Mouse (Mus musculus) brain, adult 2 months (tissue): Measurements from ENCODE around the gene Calm3.
A peak's percentile ranks its signal among the peaks of the same experiment; 100 is the strongest.
"Not testable (repeated sequence)": the region's sequence is repeated elsewhere in the genome, so short reads cannot be mapped to it uniquely, and the experiment has no call there.

Source experiments
- DNase-seq: peaks from one replicate; pipeline ENCODE4 v3.0.0; 2011; ENCODE audit warnings: low read depth, low spot score

The Calm3 gene

DNA sequence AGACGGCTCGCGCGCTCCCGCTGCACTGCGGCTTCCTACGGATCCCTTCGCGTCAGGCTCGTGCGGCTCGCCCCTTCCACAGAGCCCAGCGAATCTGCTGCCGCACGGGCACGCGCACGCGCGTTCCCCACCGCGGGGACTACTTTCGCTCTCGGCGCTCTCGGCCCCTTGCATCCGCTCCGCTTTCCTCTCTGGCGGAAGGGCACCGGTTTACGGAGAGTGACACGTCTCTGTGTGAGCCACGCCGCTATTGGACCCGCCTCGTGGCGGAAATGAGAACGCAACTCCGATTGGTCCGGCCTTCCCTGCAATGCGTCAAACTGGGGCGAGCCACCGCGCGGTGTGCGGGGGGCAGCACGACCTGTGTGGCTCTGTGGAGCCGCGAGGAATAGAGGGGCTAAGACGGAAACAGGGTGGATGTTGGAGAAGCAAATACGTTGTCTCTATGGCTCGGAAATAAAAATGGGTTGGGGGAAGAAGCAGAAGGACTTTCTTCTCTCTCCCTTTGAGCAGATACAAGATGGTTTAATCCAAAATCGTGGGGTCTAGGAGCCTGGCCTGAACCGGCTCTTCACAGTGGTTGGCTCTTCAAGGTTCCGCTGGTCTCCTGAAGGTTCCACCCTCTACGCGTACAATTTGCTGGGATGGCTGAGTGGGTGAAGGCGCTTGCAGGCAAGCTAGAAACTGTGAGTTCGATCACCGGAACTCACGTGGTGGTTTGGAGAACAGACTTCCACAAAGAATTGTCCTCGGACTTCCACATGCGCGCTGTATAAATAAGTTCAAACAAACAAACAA, at the start of gene Calm3:
TSS of gene Calm3 (minus strand) at position 78 of the 798 bp plus-strand sequence.
- peak; percentile 100 for DNase-seq

DNA sequence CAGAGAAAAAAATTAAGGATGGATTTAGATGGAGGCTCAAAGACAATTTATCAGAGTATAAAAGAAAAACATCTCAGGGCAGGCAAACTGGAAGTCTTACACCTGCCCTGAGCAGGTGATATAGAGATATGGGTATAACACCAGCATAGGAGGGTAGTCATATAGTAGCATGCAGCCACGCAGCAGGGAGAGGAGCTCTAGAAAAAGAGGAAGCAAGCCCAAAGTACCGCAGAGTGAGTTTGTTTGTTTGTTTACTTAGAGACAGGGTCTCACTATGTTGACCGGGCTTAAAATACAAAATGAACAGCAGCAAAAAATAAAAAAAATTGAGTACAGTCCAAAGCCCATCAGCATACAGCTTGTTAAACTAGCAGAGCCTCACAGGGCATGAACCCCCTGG, 47.2 kb upstream of the Calm3 start:
- no peak for DNase-seq

DNA sequence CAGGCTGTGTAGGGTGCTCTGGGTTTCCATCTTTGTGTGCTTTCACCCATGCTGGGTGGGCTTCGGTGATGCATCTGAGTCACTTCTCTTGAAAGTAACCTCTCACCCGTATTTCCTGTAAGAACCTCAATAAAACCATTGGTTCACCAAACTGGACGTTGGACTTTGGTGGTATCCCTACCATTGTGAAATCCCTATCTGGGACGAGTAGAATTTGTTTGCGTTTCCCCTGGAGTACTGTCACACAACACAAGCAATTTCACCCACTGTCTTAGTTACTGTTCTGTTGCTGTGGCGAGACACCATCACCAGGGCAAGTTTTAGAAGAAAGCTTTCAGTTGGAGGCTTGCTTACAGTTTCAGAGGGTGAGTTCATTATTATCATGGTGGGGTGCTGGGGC, 44.5 kb upstream of the Calm3 start:
- no peak for DNase-seq

DNA sequence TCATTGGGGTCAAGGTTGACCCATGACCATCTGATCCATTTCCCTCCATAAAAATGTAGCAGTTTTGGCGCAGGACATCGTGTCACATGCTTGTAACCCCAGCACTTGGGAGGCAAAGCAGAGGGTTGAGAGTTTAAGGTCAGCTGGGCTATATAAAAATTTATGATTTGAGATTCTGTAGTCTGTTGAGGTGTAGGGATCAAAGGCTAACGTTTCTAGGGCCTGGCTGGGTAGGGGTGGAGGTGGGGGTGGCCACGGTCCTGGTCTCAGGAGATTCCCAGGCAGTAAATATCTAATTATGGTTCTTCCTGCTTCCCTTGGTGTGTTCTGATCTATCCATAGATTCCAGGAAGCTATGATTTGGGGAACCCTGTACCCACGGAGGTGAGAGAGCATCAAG, 37.8 kb upstream of the Calm3 start:
- no peak for DNase-seq

GRCm38 (mm10) chr7:16959539-16960187, 35.7 kb upstream of the Calm3 start, which contains the start of gene Pnmal1:
Gene Pnmal1, plus strand, starts transcription at chr7:16959679.
- DNase-seq = peak; percentile 99

DNA sequence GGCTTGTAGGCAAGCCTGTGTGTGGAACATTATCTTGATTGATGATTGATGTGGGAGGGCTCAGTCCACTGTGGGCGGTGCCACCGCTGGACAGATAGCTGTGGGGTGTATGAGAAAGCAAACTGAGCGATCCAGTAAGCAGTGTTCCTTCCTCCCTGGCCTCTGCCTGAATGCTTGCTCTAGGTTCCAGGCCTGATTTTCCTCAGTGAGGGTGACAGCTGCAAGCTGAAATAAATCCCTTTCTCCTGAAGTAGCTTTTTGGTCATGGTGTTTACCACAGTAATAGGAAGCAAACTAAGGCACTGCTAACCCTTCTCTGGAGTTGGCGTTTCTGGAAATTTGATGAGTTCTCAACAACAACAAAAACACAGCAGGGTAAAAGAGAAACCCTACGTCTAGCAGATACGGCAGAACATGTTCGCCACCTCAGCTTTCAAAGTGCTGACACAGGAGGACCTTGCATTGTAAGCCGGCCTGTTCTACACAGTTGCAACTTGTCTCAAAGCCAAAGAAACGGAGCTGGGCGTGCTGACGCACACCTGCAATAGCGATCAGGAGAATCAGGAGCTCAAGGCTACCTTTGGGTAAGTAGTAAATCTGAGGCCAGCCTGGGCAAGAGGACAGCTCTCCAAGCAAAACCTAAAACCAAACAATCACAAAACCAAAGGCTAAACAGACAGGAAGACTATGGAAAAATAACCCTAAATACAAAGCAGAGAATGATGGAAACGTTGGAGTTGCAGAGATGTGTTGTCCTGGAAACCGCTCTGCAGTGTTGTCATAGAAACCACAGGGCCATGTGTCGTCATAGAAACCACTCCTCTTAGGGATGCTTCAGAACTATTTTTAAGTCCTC, 32.7 kb upstream of the Calm3 start:
- peak; percentile 94 for DNase-seq

DNA sequence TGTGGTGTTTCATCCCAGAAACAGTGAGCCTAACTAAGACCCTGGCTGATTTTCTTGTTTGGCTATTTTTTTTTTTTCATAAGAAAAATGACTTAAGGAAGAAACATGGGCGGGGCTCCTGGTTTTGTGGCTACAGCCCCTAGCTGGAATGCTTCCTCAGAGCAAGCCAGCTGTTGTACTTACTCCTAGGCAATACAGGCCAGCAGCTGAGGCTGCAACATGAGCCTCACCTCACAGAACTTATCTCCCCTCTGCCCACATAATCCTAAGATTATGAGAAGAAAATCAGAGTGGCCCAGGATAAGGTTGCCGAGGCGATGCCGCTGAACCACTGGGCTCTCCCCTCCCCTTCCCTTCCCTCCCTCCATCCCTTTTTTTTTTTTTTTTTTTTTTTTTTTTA, 31.8 kb upstream of the Calm3 start:
- no peak for DNase-seq

- DNase-seq = not testable (repeated sequence)
Measured at GRCm38 (mm10) chr7:16953776-16954175, 29.9 kb upstream of the Calm3 start.

- DNase-seq = peak; percentile 94
Measured at GRCm38 (mm10) chr7:16950861-16951635, 27.1 kb upstream of the Calm3 start.

DNA sequence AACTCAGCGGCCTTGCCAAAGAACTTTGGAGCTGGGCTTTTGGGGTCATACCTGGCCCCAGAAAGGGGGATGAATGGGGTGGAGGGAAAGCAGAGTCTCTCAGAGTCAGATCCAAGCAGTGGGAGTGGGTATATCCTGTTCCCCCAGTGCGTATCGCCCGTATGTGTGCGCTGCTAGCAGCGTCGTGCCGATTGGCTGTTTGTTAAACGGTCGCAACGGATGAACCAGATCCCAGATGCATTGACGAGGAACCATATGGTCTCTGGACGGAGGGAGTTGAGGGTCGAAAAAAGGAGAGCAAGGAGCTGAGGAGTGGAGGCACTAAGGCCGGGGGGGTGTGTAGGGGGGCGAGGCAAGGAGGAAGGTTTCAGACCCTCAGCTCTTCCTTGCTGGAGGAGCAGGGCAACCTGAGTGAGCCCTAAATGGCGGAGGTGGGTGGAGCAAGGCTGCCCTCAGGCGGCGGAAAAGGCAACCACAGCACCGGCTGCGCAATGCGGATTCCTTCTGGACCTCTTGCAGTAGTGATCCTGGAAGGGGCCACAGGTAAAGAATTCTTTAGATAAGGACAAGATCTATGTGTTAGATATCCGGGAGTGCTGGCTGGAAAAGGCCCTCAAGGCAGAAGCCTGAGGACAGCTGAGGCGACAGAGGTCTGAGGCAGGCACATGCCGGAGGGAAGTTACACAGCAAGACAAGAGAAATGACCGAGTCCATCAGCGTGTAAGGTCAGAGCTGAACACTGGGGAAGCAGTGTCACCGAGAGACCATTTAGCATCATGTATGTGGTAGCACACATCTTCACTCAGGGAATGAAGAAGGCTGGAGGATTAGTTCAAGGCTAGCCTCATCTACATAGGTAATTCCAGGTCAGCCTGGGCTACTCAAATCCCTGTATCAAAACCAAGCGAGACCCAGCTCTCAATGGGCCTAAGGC, 26.3 kb upstream of the Calm3 start:
- peak; percentile 94 for DNase-seq

GRCm38 (mm10) chr7:16948923-16949458, 25.1 kb upstream of the Calm3 start:
- peak; percentile 65 for DNase-seq

DNA sequence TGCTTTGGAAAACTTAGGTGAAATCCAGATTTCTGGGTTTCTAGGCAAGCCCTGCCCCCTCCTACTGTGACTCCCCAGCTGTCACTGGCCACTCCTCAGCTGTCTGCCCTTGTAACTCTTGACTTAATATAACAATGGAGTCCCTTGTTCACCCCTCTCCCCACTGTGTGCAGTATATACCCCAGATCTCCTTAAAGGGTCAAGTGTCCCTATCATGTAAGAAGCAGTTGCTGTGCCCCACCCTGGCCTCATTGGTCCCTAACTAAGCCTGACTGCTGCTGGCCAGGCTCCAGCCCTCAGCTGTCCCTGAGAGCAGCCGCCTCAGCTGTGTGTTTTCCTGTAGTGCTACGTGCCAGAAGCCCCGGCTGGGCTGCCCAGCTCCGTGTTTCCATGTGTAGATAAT, 24.0 kb upstream of the Calm3 start:
- DNase-seq = peak; percentile 53

DNA sequence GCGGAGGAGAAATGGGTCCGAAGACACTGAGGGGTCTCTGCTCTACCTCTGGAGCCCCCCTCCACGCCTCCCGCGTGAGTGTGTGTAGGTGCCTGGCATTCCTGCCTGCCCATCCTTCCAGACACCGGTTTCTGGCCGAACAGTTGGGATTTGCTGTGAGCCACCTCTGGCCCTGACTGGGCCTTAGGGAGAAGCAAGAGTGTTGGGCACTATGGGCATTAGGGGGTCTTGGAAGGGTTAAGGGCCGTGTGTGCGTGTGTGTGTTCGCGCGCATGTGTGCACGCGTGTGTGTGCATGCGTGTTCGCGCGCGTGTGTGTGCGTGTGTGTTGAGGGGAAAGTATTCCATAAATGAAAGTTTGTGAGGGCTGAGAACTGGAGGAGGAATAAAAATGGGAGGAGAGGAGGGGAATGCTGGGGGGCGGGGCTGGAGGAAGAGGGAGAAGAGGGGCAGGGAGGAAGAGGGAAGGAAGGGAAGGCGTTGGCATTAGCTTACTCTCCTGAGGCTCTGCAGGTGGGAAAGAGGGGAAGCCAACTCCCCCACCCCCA, 23.5 kb upstream of the Calm3 start:
- DNase-seq = peak; percentile 66

GRCm38 (mm10) chr7:16946441-16947348, 22.8 kb upstream of the Calm3 start:
- DNase-seq = peak; percentile 79

GRCm38 (mm10) chr7:16945419-16945818, 21.5 kb upstream of the Calm3 start:
- peak; percentile 70 for DNase-seq

DNA sequence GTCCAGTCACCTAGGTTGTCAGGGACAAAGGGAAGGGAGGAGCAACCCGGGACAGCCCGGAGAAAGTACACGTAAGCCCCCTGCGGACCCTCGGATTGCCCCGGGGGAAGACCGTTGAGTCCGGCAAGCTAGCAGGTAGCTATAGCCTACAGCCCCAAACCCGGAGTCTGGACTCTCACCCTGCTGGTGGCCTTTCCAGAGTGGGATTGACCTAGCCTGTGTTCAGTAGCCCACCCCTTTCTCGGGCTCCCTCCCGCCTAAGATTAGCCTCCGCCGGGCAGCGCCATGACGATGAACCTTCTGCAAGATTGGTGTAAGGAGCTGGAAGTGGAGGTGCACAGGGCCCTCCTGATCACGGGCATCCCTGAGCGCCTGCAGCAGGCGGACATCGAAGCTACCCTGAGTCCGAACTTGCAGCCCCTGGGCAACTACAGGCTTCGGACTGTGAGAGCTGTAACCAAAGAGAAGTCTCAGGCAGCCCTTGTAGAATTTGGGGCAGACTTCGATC, 20.9 kb upstream of the Calm3 start:
- DNase-seq = peak; percentile 60

GRCm38 (mm10) chr7:16944061-16944807, 20.3 kb upstream of the Calm3 start, which contains the start of gene Pnmal2:
Gene Pnmal2, plus strand, starts transcription at chr7:16944682.
- DNase-seq = peak; percentile 96
